Mouse (Mus musculus): ENCODE measurements around the gene Prim2. TPM values are rescaled to one million over a fixed set of nuclear protein-coding genes. Genes with fewer than 3 reads are reported as not detected.

Gene Prim2
- polyA plus RNA-seq, 2 experiments from 2014 or later, result 24.2 to 31.5 TPM

GRCm38 (mm10) chr1:33480382-33480781 lies 189.2 kb downstream of the Prim2 start:
- no peak for ATAC-seq

- no peak for ATAC-seq
Measured at GRCm38 (mm10) chr1:33471069-33471468, 198.5 kb downstream of the Prim2 start.

- ATAC-seq, result no peak
Measured at GRCm38 (mm10) chr1:33470222-33470621, 199.4 kb downstream of the Prim2 start.

GRCm38 (mm10) chr1:33464234-33464633 lies 205.4 kb downstream of the Prim2 start:
- ATAC-seq, result no peak

- ATAC-seq, result no peak
Measured at GRCm38 (mm10) chr1:33460703-33461102, 208.9 kb downstream of the Prim2 start.

- ATAC-seq, result no peak
Measured at GRCm38 (mm10) chr1:33460262-33460661, 209.3 kb downstream of the Prim2 start.

- ATAC-seq, result no peak
Measured at GRCm38 (mm10) chr1:33458950-33459349, 210.6 kb downstream of the Prim2 start.

- no peak for ATAC-seq
Measured at GRCm38 (mm10) chr1:33454251-33454650, 215.3 kb downstream of the Prim2 start.

- no peak for ATAC-seq
Measured at GRCm38 (mm10) chr1:33453299-33453698, 216.3 kb downstream of the Prim2 start.

GRCm38 (mm10) chr1:33447179-33447578 lies 222.4 kb downstream of the Prim2 start:
- no peak for ATAC-seq

- ATAC-seq, result no peak
Measured at GRCm38 (mm10) chr1:33436167-33436566, 233.4 kb downstream of the Prim2 start.

Other genes starting within 250 kb of the Prim2 start
- 1 to 10 TPM; 7.0 to 7.3 TPM for gene Rab23, start 50.1 kb upstream of the Prim2 start, polyA plus RNA-seq (2017; shearing (Covaris generic))
- gene Bag2, start 88.0 kb upstream of the Prim2 start, polyA plus RNA-seq (2017; shearing (Covaris generic)), result 1 to 10 TPM; 1.7 to 4.7 TPM
- 10 to 100 TPM; 11.4 to 16.8 TPM for gene Zfp451, start 144.8 kb upstream of the Prim2 start, polyA plus RNA-seq (2017; shearing (Covaris generic))
- 1 to 10 TPM; 2.2 to 6.0 TPM for gene Bend6, start 238.0 kb upstream of the Prim2 start, polyA plus RNA-seq (2017; shearing (Covaris generic))
- 10 to 100 TPM; 20.3 to 21.7 TPM for gene Dst, start 238.4 kb upstream of the Prim2 start, polyA plus RNA-seq (2017; shearing (Covaris generic))